Mouse (Mus musculus): ENCODE results near the gene Vmn1r19. TPM values are rescaled to one million over a fixed set of nuclear protein-coding genes. Genes with fewer than 3 reads are reported as not detected.
"Not testable (repeated sequence)": the region's sequence is repeated elsewhere in the genome, so short reads cannot be mapped to it uniquely, and the experiment has no call there.

The Vmn1r19 gene
- not detected in 2 replicates for polyA plus RNA-seq (2012; rRNA removed)

DNA sequence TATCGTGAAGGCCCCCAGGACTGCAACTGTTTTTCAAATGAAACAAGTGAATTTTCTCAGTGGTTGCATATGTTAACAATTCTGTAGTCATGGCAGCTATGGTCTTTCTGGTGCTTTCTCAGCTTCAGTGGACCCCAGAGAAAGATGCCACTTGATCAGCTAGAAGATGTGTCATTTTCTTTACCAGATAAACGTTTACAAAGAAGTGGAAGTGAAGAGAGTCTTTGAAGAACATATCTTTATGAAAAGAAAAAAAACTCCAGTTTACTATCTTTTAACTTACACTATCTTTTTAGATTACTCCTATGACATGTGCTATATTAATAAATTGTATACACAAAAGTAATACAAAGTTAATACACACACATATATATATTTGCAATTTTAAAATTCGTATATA is at the start of gene Vmn1r19:
Gene Vmn1r19, plus strand, starts transcription at position 301 of the 400 bp plus-strand sequence.
- DNase-seq; H3K27ac ChIP-seq (ENCODE audit: insufficient read depth, low read length); H3K4me1 ChIP-seq (ENCODE audit: control insufficient read depth, insufficient read depth, low read length); H3K4me3 ChIP-seq (replicated peaks; ENCODE audit: insufficient read depth, low read depth, low read length); H3K27me3 ChIP-seq (ENCODE audit: control insufficient read depth, insufficient read depth, low read length): not testable (repeated sequence)
- 64% methylated on average over 3 of the region's 3 CpGs for WGBS

DNA sequence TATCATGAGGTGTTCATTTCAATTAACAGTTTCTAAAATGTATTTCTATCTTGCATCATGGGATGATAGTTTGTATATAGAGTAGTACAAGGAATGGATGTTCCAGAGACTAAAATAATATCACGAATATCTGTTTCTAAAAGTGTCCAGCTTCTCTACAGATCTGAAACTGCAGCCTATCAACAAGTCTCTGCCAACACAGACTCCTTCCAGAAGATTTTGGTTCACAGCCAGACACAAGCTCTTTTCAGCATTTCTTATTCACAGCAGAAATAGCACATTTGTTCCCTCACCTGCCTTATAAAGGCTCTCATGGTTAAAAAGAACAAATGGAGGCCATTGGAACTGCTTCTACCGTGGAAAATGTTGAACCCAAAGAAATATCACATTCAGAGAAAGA is 46.7 kb upstream of the Vmn1r19 start:
- DNase-seq, result no peak
- no peaks in the 10 kb centered on the region for H3K4me1 ChIP-seq (ENCODE audit: control insufficient read depth, insufficient read depth, low read length)
- TF ChIP-seq CTCF (IDR thresholded peaks at IDR 0.05; ENCODE audit: borderline replicate concordance, insufficient read depth, low read depth, low read length) (no peak), POLR2A (IDR thresholded peaks at IDR 0.05; ENCODE audit: borderline replicate concordance, insufficient read depth, low read length) (no peak)
- WGBS, result 69% methylated on average over 2 of the region's 2 CpGs
- no peak overlapping the region for H3K27ac ChIP-seq (ENCODE audit: insufficient read depth, low read length)
- no peaks in the 10 kb centered on the region for H3K27me3 ChIP-seq (ENCODE audit: control insufficient read depth, insufficient read depth, low read length)
- no peak overlapping the region for H3K4me3 ChIP-seq (replicated peaks; ENCODE audit: insufficient read depth, low read depth, low read length)

DNA sequence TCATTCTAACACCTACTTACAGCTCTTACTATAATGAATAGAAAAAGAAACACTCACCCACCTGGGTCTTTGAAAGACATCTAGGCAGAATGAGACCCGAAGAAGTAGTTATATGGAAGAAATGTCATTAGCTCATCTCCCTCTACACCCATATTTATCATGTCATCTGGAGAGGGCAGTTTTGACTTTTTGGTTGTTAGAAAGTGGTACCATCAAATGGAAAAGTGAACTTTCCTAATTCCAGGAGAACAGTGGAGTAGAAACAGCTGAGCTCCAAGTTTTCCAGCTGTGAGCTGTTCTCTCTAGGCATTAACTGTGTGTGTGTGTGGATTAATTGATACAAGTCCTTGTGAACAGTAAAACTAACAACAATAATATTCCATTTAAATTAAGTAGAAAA is 40.0 kb upstream of the Vmn1r19 start, which contains the start of gene Vmn1r17:
Gene Vmn1r17, minus strand, starts transcription at position 101 of the 400 bp plus-strand sequence.
- TF ChIP-seq POLR2A (IDR thresholded peaks at IDR 0.05; ENCODE audit: borderline replicate concordance, insufficient read depth, low read length) (no peak), CTCF (IDR thresholded peaks at IDR 0.05; ENCODE audit: borderline replicate concordance, insufficient read depth, low read depth, low read length) (no peak)
- 87% methylated on average over 1 of the region's 1 CpGs for WGBS

DNA sequence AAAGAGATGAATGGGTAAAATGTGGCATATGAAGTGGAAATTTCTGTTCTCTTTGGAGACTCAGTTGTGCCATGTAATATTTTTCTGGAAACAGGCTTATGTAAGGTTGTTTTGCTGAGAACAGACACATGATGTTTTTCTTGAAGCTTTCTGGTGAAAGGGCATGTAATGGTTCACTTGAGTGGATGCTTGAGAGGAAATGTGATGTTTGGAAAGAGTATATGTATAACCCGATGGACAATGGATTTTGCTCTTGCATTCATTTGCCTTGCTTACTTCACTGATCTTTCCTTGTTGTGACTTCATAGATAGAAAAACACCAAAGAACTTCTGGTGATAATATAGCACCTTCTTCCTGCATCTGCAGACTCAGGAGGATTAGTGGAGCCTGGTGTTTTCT is 37.7 kb upstream of the Vmn1r19 start:
- H3K27ac ChIP-seq (ENCODE audit: insufficient read depth, low read length); H3K4me3 ChIP-seq (replicated peaks; ENCODE audit: insufficient read depth, low read depth, low read length); DNase-seq; H3K27me3 ChIP-seq (ENCODE audit: control insufficient read depth, insufficient read depth, low read length); H3K4me1 ChIP-seq (ENCODE audit: control insufficient read depth, insufficient read depth, low read length): not testable (repeated sequence)
- WGBS, result 89% methylated on average over 1 of the region's 1 CpGs

More for the DNA sequence above, 40.0 kb upstream of the Vmn1r19 start, which contains the start of gene Vmn1r17:
- Histone ChIP-seq H3K27ac (ENCODE audit: insufficient read depth, low read length) (no peak within 1 kb of the TSS), H3K4me3 (replicated peaks; ENCODE audit: insufficient read depth, low read depth, low read length) (no peak within 1 kb of the TSS), H3K4me1 (ENCODE audit: control insufficient read depth, insufficient read depth, low read length) (no peaks in the 10 kb centered on the region), H3K27me3 (ENCODE audit: control insufficient read depth, insufficient read depth, low read length) (no peaks in the 10 kb centered on the region)
- no peak for DNase-seq

DNA sequence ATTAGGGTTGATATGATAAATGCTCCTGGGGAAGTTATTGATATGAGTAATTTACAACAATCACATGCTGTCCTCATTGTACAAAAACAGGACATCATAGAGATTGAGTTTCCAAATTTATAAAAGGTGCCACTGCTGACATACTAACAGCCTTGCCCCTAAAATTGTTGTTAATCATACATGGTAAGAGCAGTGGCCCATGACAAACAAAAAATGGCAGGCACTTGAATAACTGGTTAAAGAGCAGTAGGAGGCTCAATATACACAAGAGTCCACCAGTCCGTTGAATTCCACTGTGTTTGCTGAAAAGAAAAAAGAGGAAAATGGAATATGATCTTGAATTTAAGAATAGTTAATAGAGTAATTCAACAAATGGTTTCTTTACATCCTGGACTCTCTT is 36.1 kb upstream of the Vmn1r19 start:
- DNase-seq, result no peak

DNA sequence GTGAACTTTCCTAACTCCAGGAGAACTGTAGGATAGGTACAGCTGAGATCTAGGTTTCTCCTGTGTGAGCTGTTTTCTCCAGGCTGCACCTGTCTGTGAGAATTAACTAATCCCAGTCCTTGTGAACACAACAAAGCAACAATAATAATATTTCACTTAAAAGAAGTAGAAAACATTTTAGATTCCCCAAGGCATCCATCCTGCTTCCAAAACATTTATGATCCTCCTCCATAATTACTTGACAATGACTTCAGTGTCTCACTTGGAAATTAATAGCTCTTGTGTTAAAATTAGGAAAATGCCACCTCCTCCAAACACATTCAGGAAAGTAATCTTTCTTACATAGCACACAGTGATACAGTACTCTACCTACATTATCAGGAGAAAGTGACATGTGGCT is 7.9 kb upstream of the Vmn1r19 start, which contains the start of gene Vmn1r18:
Gene Vmn1r18, minus strand, starts transcription at position 101 of the 400 bp plus-strand sequence.
- H3K4me1 ChIP-seq (ENCODE audit: control insufficient read depth, insufficient read depth, low read length), result no peaks in the 10 kb centered on the region
- no peak within 1 kb of the TSS for H3K4me3 ChIP-seq (replicated peaks; ENCODE audit: insufficient read depth, low read depth, low read length)
- H3K27ac ChIP-seq (ENCODE audit: insufficient read depth, low read length), result no peak within 1 kb of the TSS
- H3K27me3 ChIP-seq (ENCODE audit: control insufficient read depth, insufficient read depth, low read length), result no peaks in the 10 kb centered on the region
- TF ChIP-seq POLR2A (IDR thresholded peaks at IDR 0.05; ENCODE audit: borderline replicate concordance, insufficient read depth, low read length) (no peak), CTCF (IDR thresholded peaks at IDR 0.05; ENCODE audit: borderline replicate concordance, insufficient read depth, low read depth, low read length) (no peak)
- DNase-seq, result no peak

More for the DNA sequence above, 36.1 kb upstream of the Vmn1r19 start:
- WGBS, result 63% methylated on average over 1 of the region's 1 CpGs
- TF ChIP-seq POLR2A (IDR thresholded peaks at IDR 0.05; ENCODE audit: borderline replicate concordance, insufficient read depth, low read length) (no peak), CTCF (IDR thresholded peaks at IDR 0.05; ENCODE audit: borderline replicate concordance, insufficient read depth, low read depth, low read length) (no peak)
- Histone ChIP-seq H3K27me3 (ENCODE audit: control insufficient read depth, insufficient read depth, low read length) (no peaks in the 10 kb centered on the region), H3K4me1 (ENCODE audit: control insufficient read depth, insufficient read depth, low read length) (no peaks in the 10 kb centered on the region), H3K27ac (ENCODE audit: insufficient read depth, low read length) (no peak overlapping the region), H3K4me3 (replicated peaks; ENCODE audit: insufficient read depth, low read depth, low read length) (no peak overlapping the region)

DNA sequence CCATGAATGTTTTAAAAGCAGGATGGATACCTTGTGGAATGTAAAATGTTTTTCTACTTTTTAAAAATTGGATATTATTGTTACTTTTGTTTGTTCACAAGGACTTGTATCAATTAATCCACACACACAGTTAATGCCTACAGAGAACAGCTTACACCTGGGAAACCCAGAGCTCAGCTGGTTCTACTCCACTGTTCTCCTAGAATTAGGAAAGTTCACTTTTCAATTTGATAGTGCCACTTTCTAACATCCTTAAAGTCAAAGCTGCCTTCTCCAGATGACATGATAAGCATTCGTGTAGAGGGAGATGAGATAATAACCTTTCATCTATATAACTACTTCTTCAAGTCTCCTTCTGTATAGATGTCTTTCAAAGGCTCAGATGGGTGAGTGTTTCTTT is 25.1 kb downstream of the Vmn1r19 start, which contains the start of gene Vmn1r20:
Gene Vmn1r20, plus strand, starts transcription at position 301 of the 400 bp plus-strand sequence.
- DNase-seq, result no peak
- Histone ChIP-seq H3K27ac (ENCODE audit: insufficient read depth, low read length) (no peak within 1 kb of the TSS), H3K4me3 (replicated peaks; ENCODE audit: insufficient read depth, low read depth, low read length) (no peak within 1 kb of the TSS), H3K27me3 (ENCODE audit: control insufficient read depth, insufficient read depth, low read length) (no peaks in the 10 kb centered on the region), H3K4me1 (ENCODE audit: control insufficient read depth, insufficient read depth, low read length) (no peaks in the 10 kb centered on the region)
- TF ChIP-seq POLR2A (IDR thresholded peaks at IDR 0.05; ENCODE audit: borderline replicate concordance, insufficient read depth, low read length) (no peak), CTCF (IDR thresholded peaks at IDR 0.05; ENCODE audit: borderline replicate concordance, insufficient read depth, low read depth, low read length) (no peak)
- WGBS, result 59% methylated on average over 1 of the region's 1 CpGs

DNA sequence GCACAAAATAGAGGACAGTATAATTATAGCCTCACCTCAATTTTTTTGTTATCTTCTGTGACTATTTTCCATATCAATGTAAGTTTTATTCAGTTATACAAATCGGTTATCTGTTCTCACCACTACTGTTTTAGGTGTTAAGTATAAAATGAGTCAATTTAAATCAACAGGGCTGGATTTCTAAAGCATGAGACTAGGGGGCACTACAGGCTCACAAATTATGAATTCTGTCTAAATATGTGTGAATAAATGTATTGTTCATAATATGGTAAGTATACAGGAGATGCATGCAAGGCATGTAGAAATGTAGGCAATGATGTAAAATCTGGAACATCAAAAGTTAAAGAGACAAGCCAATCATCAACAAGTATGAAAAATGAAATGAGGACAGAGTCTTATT is 27.6 kb downstream of the Vmn1r19 start:
- Histone ChIP-seq H3K27me3 (ENCODE audit: control insufficient read depth, insufficient read depth, low read length) (no peaks in the 10 kb centered on the region), H3K4me3 (replicated peaks; ENCODE audit: insufficient read depth, low read depth, low read length) (no peak overlapping the region), H3K4me1 (ENCODE audit: control insufficient read depth, insufficient read depth, low read length) (no peaks in the 10 kb centered on the region), H3K27ac (ENCODE audit: insufficient read depth, low read length) (no peak overlapping the region)
- WGBS, result 67% methylated on average over 1 of the region's 1 CpGs
- TF ChIP-seq POLR2A (IDR thresholded peaks at IDR 0.05; ENCODE audit: borderline replicate concordance, insufficient read depth, low read length) (no peak), CTCF (IDR thresholded peaks at IDR 0.05; ENCODE audit: borderline replicate concordance, insufficient read depth, low read depth, low read length) (no peak)
- no peak for DNase-seq

Other genes with a start within 250 kb of the Vmn1r19 start
- gene Vmn1r12, start 246.9 kb upstream of the Vmn1r19 start, polyA plus RNA-seq (2012; rRNA removed), result not detected in 2 replicates
- gene Vmn1r13, start 200.5 kb upstream of the Vmn1r19 start, polyA plus RNA-seq (2012; rRNA removed), result not detected in 2 replicates
- gene Vmn1r14, start 172.1 kb upstream of the Vmn1r19 start, polyA plus RNA-seq (2012; rRNA removed), result not detected in 2 replicates
- gene Vmn1r15, start 145.8 kb upstream of the Vmn1r19 start, polyA plus RNA-seq (2012; rRNA removed), result not detected in 2 replicates
- not detected in 2 replicates for gene Vmn1r16, start 74.3 kb upstream of the Vmn1r19 start, polyA plus RNA-seq (2012; rRNA removed)
- not detected in 2 replicates for gene Vmn1r17, start 40.1 kb upstream of the Vmn1r19 start, polyA plus RNA-seq (2012; rRNA removed)
- not detected in 2 replicates for gene Vmn1r18, start 8.0 kb upstream of the Vmn1r19 start, polyA plus RNA-seq (2012; rRNA removed)
- not detected in 2 replicates for gene Vmn1r20, start 25.1 kb downstream of the Vmn1r19 start, polyA plus RNA-seq (2012; rRNA removed)
- 20.7 and 21.8 TPM in 2 replicates for gene Ppm1k, start 131.7 kb downstream of the Vmn1r19 start, polyA plus RNA-seq (2012; rRNA removed)
- 1.5 and 1.6 TPM in 2 replicates for gene Herc6, start 177.2 kb downstream of the Vmn1r19 start, polyA plus RNA-seq (2012; rRNA removed)

Data from cerebellum, adult 2 months (tissue).